ENCODE assay signal across 24 mouse cellular contexts in the genomic region with DNA sequence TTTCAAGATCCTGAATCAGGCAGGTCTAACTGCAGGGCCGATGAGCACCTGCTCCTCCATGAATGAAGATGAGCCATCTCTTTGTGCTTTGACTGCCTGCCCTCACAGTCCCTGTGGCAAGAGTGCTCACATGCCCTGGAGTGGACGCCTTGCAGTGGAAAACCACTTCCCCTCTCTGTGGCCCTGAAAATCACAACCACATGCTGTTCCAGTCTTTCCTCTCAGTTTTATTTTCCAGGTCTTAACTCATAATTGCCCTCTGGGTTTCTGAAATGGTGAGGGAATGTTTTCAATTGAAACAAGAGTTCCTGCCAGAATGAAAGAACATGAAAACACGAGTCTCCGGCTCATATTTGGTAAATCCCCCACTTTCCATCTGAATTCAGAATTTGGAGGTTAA. TPM values are rescaled to one million over a fixed set of nuclear protein-coding genes. Genes with fewer than 3 reads are reported as not detected.
DNase-seq lines count a peak whose midpoint lies in the region; ATAC-seq and TF ChIP-seq lines count a peak whose summit lies in the region.
"Had no signal": no experiment of that assay in that cellular context is flagged by ENCODE, and none has a peak within 500 bp of the region (broad histone marks: within the 10 kb centered on the region; RNA-seq: fewer than 3 reads in every experiment).

No protein-coding gene starts in this region.

- H3K9me3 ChIP-seq in lung, postnatal 0 days (ENCODE audit: low read length), result no peaks in the 10 kb centered on the region
- H3K9me3 ChIP-seq in embryonic facial prominence, embryonic 15.5 days (replicated peaks), result no peaks in the 10 kb centered on the region
- no peaks in the 10 kb centered on the region for H3K9me3 ChIP-seq in limb, embryonic 12.5 days
- no peaks in the 10 kb centered on the region for H3K9me3 ChIP-seq in forebrain, embryonic 14.5 days (replicated peaks; ENCODE audit: control insufficient read depth, low read length)
- H3K9me3 ChIP-seq in stomach, postnatal 0 days (ENCODE audit: control insufficient read depth, low read length), result no peaks in the 10 kb centered on the region
- H3K9me3 ChIP-seq in hindbrain, postnatal 0 days (ENCODE audit: low read length), result no peaks in the 10 kb centered on the region
- H3K9me3 ChIP-seq: heart, embryonic 13.5 days; midbrain, embryonic 12.5 days had no signal

- H3K27ac ChIP-seq in lung, postnatal 0 days (ENCODE audit: low read length), result no peak overlapping the region
- peak overlapping the region; percentile 61 for H3K27ac ChIP-seq in embryonic facial prominence, embryonic 15.5 days (replicated peaks)
- H3K27ac ChIP-seq in limb, embryonic 12.5 days, result peak overlapping the region; percentile 77
- no peak overlapping the region for H3K27ac ChIP-seq in forebrain, embryonic 14.5 days (ENCODE audit: low read depth, low read length)
- H3K27ac ChIP-seq in stomach, postnatal 0 days (replicated peaks), result no peak overlapping the region
- H3K27ac ChIP-seq in hindbrain, postnatal 0 days, result no peak overlapping the region
- H3K27ac ChIP-seq: heart, embryonic 13.5 days; kidney, postnatal 0 days; liver, embryonic 14.5 days; midbrain, embryonic 12.5 days had no signal

- 69% methylated on average over 4 of the region's 4 CpGs for WGBS in lung, postnatal 0 days
- 17% methylated on average over 4 of the region's 4 CpGs for WGBS in embryonic facial prominence, embryonic 15.5 days
- 24% methylated on average over 4 of the region's 4 CpGs for WGBS in limb, embryonic 12.5 days
- WGBS in forebrain, embryonic 14.5 days, result 70% methylated on average over 4 of the region's 4 CpGs
- 59% methylated on average over 4 of the region's 4 CpGs for WGBS in stomach, postnatal 0 days
- 84% methylated on average over 4 of the region's 4 CpGs for WGBS in hindbrain, postnatal 0 days

- no peak overlapping the region for H3K9ac ChIP-seq in lung, postnatal 0 days (replicated peaks; ENCODE audit: low read depth)
- no peak overlapping the region for H3K9ac ChIP-seq in embryonic facial prominence, embryonic 15.5 days
- no peak overlapping the region for H3K9ac ChIP-seq in limb, embryonic 12.5 days (replicated peaks)
- H3K9ac ChIP-seq in forebrain, embryonic 14.5 days (ENCODE audit: low read length), result no peak overlapping the region
- no peak overlapping the region for H3K9ac ChIP-seq in stomach, postnatal 0 days (ENCODE audit: low read length)
- H3K9ac ChIP-seq in hindbrain, postnatal 0 days (replicated peaks; ENCODE audit: low read length), result no peak overlapping the region
- H3K9ac ChIP-seq: forebrain, postnatal 0 days; heart, embryonic 13.5 days; liver, embryonic 14.5 days; midbrain, embryonic 12.5 days had no signal

- H3K36me3 ChIP-seq in lung, postnatal 0 days (ENCODE audit: insufficient read depth, low read length), result no peaks in the 10 kb centered on the region
- no peaks in the 10 kb centered on the region for H3K36me3 ChIP-seq in embryonic facial prominence, embryonic 15.5 days
- H3K36me3 ChIP-seq in limb, embryonic 12.5 days, result no peaks in the 10 kb centered on the region
- H3K36me3 ChIP-seq in forebrain, embryonic 14.5 days (ENCODE audit: control insufficient read depth, insufficient read depth, low read length), result no peaks in the 10 kb centered on the region
- H3K36me3 ChIP-seq in stomach, postnatal 0 days (ENCODE audit: control insufficient read depth, insufficient read depth, low read length), result no peaks in the 10 kb centered on the region
- no peaks in the 10 kb centered on the region for H3K36me3 ChIP-seq in hindbrain, postnatal 0 days (ENCODE audit: insufficient read depth, low read length)
- H3K36me3 ChIP-seq: heart, embryonic 13.5 days; midbrain, embryonic 12.5 days had no signal

- ATAC-seq in lung, postnatal 0 days, result no peak
- ATAC-seq in embryonic facial prominence, embryonic 15.5 days (ENCODE audit: insufficient number of reproducible peaks, low FRiP score, low TSS enrichment, low read depth), result peak; percentile 73
- ATAC-seq in limb, embryonic 12.5 days (ENCODE audit: insufficient number of reproducible peaks, insufficient read depth, low FRiP score, low TSS enrichment, low read depth), result peak; percentile 81
- no peak for ATAC-seq in forebrain, embryonic 14.5 days
- no peak for ATAC-seq in stomach, postnatal 0 days (ENCODE audit: low FRiP score, low TSS enrichment)
- ATAC-seq in hindbrain, postnatal 0 days, result no peak
- ATAC-seq: forebrain, postnatal 0 days; intestine, postnatal 0 days had no signal

- no peaks in the 10 kb centered on the region for H3K27me3 ChIP-seq in lung, postnatal 0 days (replicated peaks; ENCODE audit: insufficient read depth, low read length)
- H3K27me3 ChIP-seq in embryonic facial prominence, embryonic 15.5 days, result no peaks in the 10 kb centered on the region
- no peaks in the 10 kb centered on the region for H3K27me3 ChIP-seq in limb, embryonic 12.5 days
- H3K27me3 ChIP-seq in forebrain, embryonic 14.5 days (replicated peaks; ENCODE audit: control insufficient read depth, insufficient read depth, low read length), result no peaks in the 10 kb centered on the region
- no peaks in the 10 kb centered on the region for H3K27me3 ChIP-seq in stomach, postnatal 0 days (ENCODE audit: control insufficient read depth, insufficient read depth, low read length)
- no peaks in the 10 kb centered on the region for H3K27me3 ChIP-seq in hindbrain, postnatal 0 days (ENCODE audit: insufficient read depth, low read length)
- H3K27me3 ChIP-seq: heart, embryonic 13.5 days; midbrain, embryonic 12.5 days had no signal

- no peak for TF ChIP-seq CTCF in lung, postnatal 0 days (IDR thresholded peaks at IDR 0.05)
- no peak for TF ChIP-seq CTCF in stomach, postnatal 0 days (IDR thresholded peaks at IDR 0.05; ENCODE audit: low read depth)
- TF ChIP-seq CTCF in hindbrain, postnatal 0 days (IDR thresholded peaks at IDR 0.05; ENCODE audit: low read depth), result no peak

- no peak for TF ChIP-seq EP300 in lung, postnatal 0 days (IDR thresholded peaks at IDR 0.05)
- TF ChIP-seq EP300 in stomach, postnatal 0 days (optimal IDR thresholded peaks at IDR 0.05), result no peak

- H3K4me1 ChIP-seq in lung, postnatal 0 days (ENCODE audit: insufficient read depth, low read depth, low read length), result no peaks in the 10 kb centered on the region
- peaks cover 6% of the 10 kb centered on the region for H3K4me1 ChIP-seq in embryonic facial prominence, embryonic 15.5 days
- H3K4me1 ChIP-seq in limb, embryonic 12.5 days (replicated peaks), result peaks cover 8% of the 10 kb centered on the region
- H3K4me1 ChIP-seq in forebrain, embryonic 14.5 days (ENCODE audit: control insufficient read depth, insufficient read depth, low read length), result no peaks in the 10 kb centered on the region
- no peaks in the 10 kb centered on the region for H3K4me1 ChIP-seq in stomach, postnatal 0 days (replicated peaks; ENCODE audit: control insufficient read depth, insufficient read depth)
- no peaks in the 10 kb centered on the region for H3K4me1 ChIP-seq in hindbrain, postnatal 0 days (ENCODE audit: insufficient read depth, low read length)
- H3K4me1 ChIP-seq: heart, embryonic 13.5 days; midbrain, embryonic 12.5 days had no signal

- no peak overlapping the region for H3K4me2 ChIP-seq in lung, postnatal 0 days (replicated peaks; ENCODE audit: low read depth, low read length)
- H3K4me2 ChIP-seq in embryonic facial prominence, embryonic 15.5 days (replicated peaks), result no peak overlapping the region
- no peak overlapping the region for H3K4me2 ChIP-seq in limb, embryonic 12.5 days
- no peak overlapping the region for H3K4me2 ChIP-seq in forebrain, embryonic 14.5 days (ENCODE audit: low read length)
- H3K4me2 ChIP-seq in stomach, postnatal 0 days (replicated peaks; ENCODE audit: low read depth), result no peak overlapping the region
- H3K4me2 ChIP-seq in hindbrain, postnatal 0 days (ENCODE audit: low read depth, low read length), result no peak overlapping the region
- H3K4me2 ChIP-seq: heart, embryonic 13.5 days; midbrain, embryonic 12.5 days had no signal

- peak; percentile 11 for DNase-seq in lung, postnatal 36 days
- no peak for DNase-seq in lung, postnatal 0 days (ENCODE audit: low spot score)
- no peak for DNase-seq in forebrain, embryonic 14.5 days (ENCODE audit: low spot score)
- DNase-seq in stomach, postnatal 0 days (ENCODE audit: low spot score), result no peak
- no peak for DNase-seq in hindbrain, postnatal 0 days (ENCODE audit: low spot score)
- DNase-seq in thymus, postnatal 10 days (ENCODE audit: low spot score in 2 of 2), result no peak
- DNase-seq: adrenal gland, postnatal 10 days; cerebellum, adult 9-10 months; forebrain, postnatal 0 days; lung, postnatal 14 days had no signal

- H3K4me3 ChIP-seq in lung, postnatal 0 days (ENCODE audit: low read depth, low read length), result no peak overlapping the region
- no peak overlapping the region for H3K4me3 ChIP-seq in embryonic facial prominence, embryonic 15.5 days (replicated peaks)
- H3K4me3 ChIP-seq in limb, embryonic 12.5 days (replicated peaks), result no peak overlapping the region
- H3K4me3 ChIP-seq in forebrain, embryonic 14.5 days (ENCODE audit: low read depth, low read length), result no peak overlapping the region
- no peak overlapping the region for H3K4me3 ChIP-seq in stomach, postnatal 0 days (ENCODE audit: low read depth, low read length)
- no peak overlapping the region for H3K4me3 ChIP-seq in hindbrain, postnatal 0 days (ENCODE audit: low read length)
- H3K4me3 ChIP-seq: heart, embryonic 13.5 days; midbrain, embryonic 12.5 days; myocyte had no signal

RNA-seq across cellular contexts. Expression of a gene that starts 18.8 kb away (rescaled TPM):
- polyA plus RNA-seq in lung, postnatal 0 days (2015; fragmentation: Nextera tagmentation; extraction: Ambion mirVana), result not detected in 2 replicates
- not detected in 2 replicates for polyA plus RNA-seq in embryonic facial prominence, embryonic 15.5 days (2015; fragmentation: Nextera tagmentation; extraction: Ambion mirVana)
- not detected in 2 replicates for polyA plus RNA-seq in limb, embryonic 12.5 days (2016; fragmentation: Nextera tagmentation; extraction: Ambion mirVana)
- not detected in 2 replicates for polyA plus RNA-seq in forebrain, embryonic 14.5 days (2014; fragmentation: Nextera tagmentation; extraction: Ambion mirVana)
- polyA plus RNA-seq in stomach, postnatal 0 days (2015; fragmentation: Nextera tagmentation; extraction: Ambion mirVana), result not detected in 2 replicates
- total RNA-seq in hindbrain, postnatal 0 days (2014; rRNA removed), result not detected in 2 replicates
- not detected in 2 replicates for polyA plus RNA-seq in hindbrain, postnatal 0 days (2015; fragmentation: Nextera tagmentation; extraction: Ambion mirVana)
- total RNA-seq: adrenal gland, postnatal 10 days; forebrain, postnatal 0 days; gastrocnemius, postnatal 4 days; left cerebral cortex, postnatal 10 days; MEL; neutrophil, adult 5-6 weeks had no signal
- polyA plus RNA-seq: forebrain, postnatal 0 days; heart, embryonic 13.5 days; hindbrain, embryonic 11.5 days; intestine, postnatal 0 days; kidney, postnatal 0 days; liver, embryonic 14.5 days; midbrain, embryonic 12.5 days; myocyte; urinary bladder, adult 2 months had no signal

RNA-seq across cellular contexts. Expression of a gene that starts 54.3 kb away (rescaled TPM):
- polyA plus RNA-seq in lung, postnatal 0 days (2015; fragmentation: Nextera tagmentation; extraction: Ambion mirVana), result not detected in 2 replicates
- not detected in 2 replicates for polyA plus RNA-seq in embryonic facial prominence, embryonic 15.5 days (2015; fragmentation: Nextera tagmentation; extraction: Ambion mirVana)
- polyA plus RNA-seq in limb, embryonic 12.5 days (2016; fragmentation: Nextera tagmentation; extraction: Ambion mirVana), result not detected in 2 replicates
- polyA plus RNA-seq in forebrain, embryonic 14.5 days (2014; fragmentation: Nextera tagmentation; extraction: Ambion mirVana), result not detected in 2 replicates
- not detected in 2 replicates for polyA plus RNA-seq in stomach, postnatal 0 days (2015; fragmentation: Nextera tagmentation; extraction: Ambion mirVana)
- total RNA-seq in hindbrain, postnatal 0 days (2014; rRNA removed), result not detected in 2 replicates
- polyA plus RNA-seq in hindbrain, postnatal 0 days (2015; fragmentation: Nextera tagmentation; extraction: Ambion mirVana), result not detected in 2 replicates
- total RNA-seq: adrenal gland, postnatal 10 days; forebrain, postnatal 0 days; gastrocnemius, postnatal 4 days; left cerebral cortex, postnatal 10 days; MEL; neutrophil, adult 5-6 weeks had no signal
- polyA plus RNA-seq: forebrain, postnatal 0 days; heart, embryonic 13.5 days; hindbrain, embryonic 11.5 days; intestine, postnatal 0 days; kidney, postnatal 0 days; liver, embryonic 14.5 days; midbrain, embryonic 12.5 days; myocyte; urinary bladder, adult 2 months had no signal

Comparison
In these comparisons a context has a peak if more than half of its experiments do, and no peak if none do; other contexts are left out.
1. ATAC-seq: peak in embryonic facial prominence, embryonic 15.5 days (single experiment) and limb, embryonic 12.5 days (single experiment); none in lung, postnatal 0 days (single experiment), forebrain, embryonic 14.5 days (single experiment), stomach, postnatal 0 days (single experiment) and hindbrain, postnatal 0 days (single experiment).
2. H3K27ac ChIP-seq: peak in embryonic facial prominence, embryonic 15.5 days (single experiment) and limb, embryonic 12.5 days (single experiment); none in lung, postnatal 0 days (single experiment), forebrain, embryonic 14.5 days (single experiment), stomach, postnatal 0 days (single experiment) and hindbrain, postnatal 0 days (single experiment).